Mouse (Mus musculus) brain, embryonic 14.5 days (tissue): Measurements from ENCODE around the gene Plin4.

Source experiments
- CTCF ChIP-seq: fragments of 200-500 bp; IDR thresholded peaks from 2 replicates; pipeline ENCODE4 v1.5.1; 2012; ENCODE audit warnings: inconsistent platforms, mild to moderate bottlenecking, moderate library complexity, borderline replicate concordance; ENCODE audit not compliant: insufficient read depth, insufficient read length; ENCODE audit errors: extremely low read depth
- POLR2A ChIP-seq: fragments of 200-500 bp; IDR thresholded peaks from 2 replicates; pipeline ENCODE4 v1.6.1; 2012; ENCODE audit warnings: mild to moderate bottlenecking, inconsistent platforms, borderline replicate concordance; ENCODE audit not compliant: poor library complexity, insufficient read depth, insufficient read length, severe bottlenecking; ENCODE audit errors: extremely low read depth

- TF ChIP-seq CTCF (no peak), POLR2A (no peak)
These were observed 5.9 kb downstream of the Plin4 start for GRCm38 (mm10) chr17:56103465-56104285.
